Mouse (Mus musculus): ENCODE results near the gene Plpp7.

DNA sequence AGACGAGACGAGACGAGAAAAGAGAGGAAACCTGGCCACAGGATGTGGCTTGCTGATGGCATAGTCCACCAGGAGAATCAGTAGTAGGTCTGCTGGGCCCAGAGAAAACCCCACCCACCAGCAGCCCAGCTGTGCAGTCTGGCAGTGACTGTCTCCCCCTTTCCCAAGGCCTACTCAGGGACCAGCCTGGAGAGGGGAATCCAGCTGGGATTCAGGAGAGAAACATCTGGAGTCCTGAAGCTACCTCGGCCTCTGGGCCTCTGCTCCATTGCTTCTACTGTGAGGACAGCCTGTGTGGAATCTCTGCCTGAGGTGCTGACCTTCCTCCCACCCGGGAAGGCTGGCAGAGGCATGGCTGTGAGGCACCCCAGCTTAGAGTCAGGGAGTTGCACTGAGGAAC is 25.8 kb downstream of the Plpp7 start:
- no peak for TF ChIP-seq CTCF (IDR thresholded peaks at IDR 0.05; ENCODE audit: insufficient read depth, low read depth, low read length)
- no peak for TF ChIP-seq POLR2A (IDR thresholded peaks at IDR 0.05; ENCODE audit: insufficient read depth, low read depth, low read length)
